Mouse (Mus musculus) cortical plate, adult 2 months (tissue): ENCODE measurements around the gene Tpst2.

Experiments
- CTCF ChIP-seq: fragments of 200-500 bp; IDR thresholded peaks from 2 replicates; pipeline ENCODE4 v1.5.1; 2011; ENCODE audit warnings: mild to moderate bottlenecking, control low read depth, low read length; ENCODE audit not compliant: insufficient read depth; ENCODE audit errors: extremely low read depth
- POLR2A ChIP-seq: fragments of 200-500 bp; IDR thresholded peaks from 2 replicates; pipeline ENCODE4 v1.6.1; 2011; ENCODE audit warnings: mild to moderate bottlenecking, low read length, control low read depth; ENCODE audit not compliant: insufficient read depth; ENCODE audit errors: extremely low read depth

DNA sequence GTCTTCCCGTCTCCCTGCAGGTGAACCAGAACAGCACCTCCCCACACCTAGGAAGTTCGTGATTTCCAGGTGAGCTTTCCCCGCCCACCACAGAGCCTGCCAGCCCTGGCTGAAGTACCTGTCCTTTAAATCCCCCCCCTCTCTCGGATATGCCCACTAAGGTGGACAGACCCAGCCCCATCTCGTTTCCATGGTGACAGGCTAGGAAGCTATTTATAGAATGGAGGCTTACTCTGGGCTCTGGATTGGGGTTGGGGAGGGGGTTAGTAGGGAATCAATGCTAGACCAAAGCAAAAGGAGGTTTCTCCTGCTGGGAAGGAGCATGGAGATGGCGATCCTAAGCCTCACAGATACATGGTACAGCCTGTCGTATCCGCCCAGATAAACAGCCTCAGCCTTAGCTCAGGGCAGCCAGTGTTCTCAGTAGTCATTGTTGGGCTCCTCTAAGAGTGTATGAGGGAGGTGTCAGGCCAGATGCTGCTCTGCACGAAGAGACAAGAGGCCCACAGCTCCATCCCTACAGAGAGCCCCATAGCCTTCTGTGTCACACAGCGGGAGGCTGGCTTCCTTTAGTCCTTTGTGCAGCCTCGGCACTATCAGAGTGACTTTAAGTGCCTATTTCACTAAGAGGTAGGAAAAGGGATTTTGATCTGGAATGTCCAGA lies 36.9 kb downstream of the Tpst2 start:
- no peak for TF ChIP-seq CTCF
- no peak for TF ChIP-seq POLR2A
